Mouse (Mus musculus): ENCODE measurements around the gene Slc5a4a.

GRCm38 (mm10) chr10:76209241-76209640 lies 62.0 kb downstream of the Slc5a4a start:
- TF ChIP-seq CTCF (IDR thresholded peaks at IDR 0.05; ENCODE audit: low read depth) (no peak), EP300 (optimal IDR thresholded peaks at IDR 0.05) (no peak)
